Mouse (Mus musculus) myocyte (in vitro differentiated cells): ENCODE data around the gene Iltifb.
"Not testable (repeated sequence)": the region's sequence is repeated elsewhere in the genome, so short reads cannot be mapped to it uniquely, and the experiment has no call there.

Source experiments
- CEBPB ChIP-seq: IDR thresholded peaks from 2 replicates; pipeline ENCODE4 v1.6.1; 2011; ENCODE audit warnings: mild to moderate bottlenecking, moderate library complexity; ENCODE audit not compliant: poor library complexity, insufficient read depth, severe bottlenecking
- E2F4 ChIP-seq: IDR thresholded peaks from one replicate; pipeline ENCODE4 v1.6.1; 2011; ENCODE audit warnings: mild to moderate bottlenecking, control low read depth, moderate library complexity; ENCODE audit not compliant: insufficient read depth
- MAX ChIP-seq: IDR thresholded peaks from one replicate; pipeline ENCODE4 v1.6.1; 2011; ENCODE audit warnings: low read depth, mild to moderate bottlenecking, control low read depth
- MYOD1 ChIP-seq, 3 experiments: IDR thresholded peaks; one replicate each; pipeline ENCODE4 v1.6.1; 2011; ENCODE audit warnings: control low read depth in 2 of 3, low read depth in 2 of 3, mild to moderate bottlenecking in 2 of 3, moderate library complexity in 1 of 3; ENCODE audit not compliant: insufficient read length in 2 of 3, control insufficient read depth in 1 of 3
- MYOG ChIP-seq, 3 experiments: IDR thresholded peaks; one replicate each; pipeline ENCODE4 v1.6.1; 2011; ENCODE audit warnings: control low read depth in 2 of 3, low read depth in 2 of 3, mild to moderate bottlenecking in 2 of 3; ENCODE audit not compliant: insufficient read length in 2 of 3, control insufficient read depth in 1 of 3, insufficient read depth in 1 of 3
- POLR2A ChIP-seq: IDR thresholded peaks from one replicate; pipeline ENCODE4 v1.6.1; 2011; ENCODE audit warnings: low read depth, mild to moderate bottlenecking, control low read depth, moderate library complexity; ENCODE audit not compliant: insufficient read length
- POLR2AphosphoS2 ChIP-seq: IDR thresholded peaks from one replicate; pipeline ENCODE4 v1.6.1; 2011; ENCODE audit warnings: low read depth, control low read depth; ENCODE audit not compliant: insufficient read length
- REST ChIP-seq: IDR thresholded peaks from one replicate; pipeline ENCODE4 v1.6.1; 2011; ENCODE audit warnings: mild to moderate bottlenecking, control low read depth, moderate library complexity; ENCODE audit not compliant: insufficient read depth, insufficient read length
- SRF ChIP-seq: IDR thresholded peaks from one replicate; pipeline ENCODE4 v1.6.1; 2011; ENCODE audit warnings: low read depth; ENCODE audit not compliant: control insufficient read depth, insufficient read length
- TCF12 ChIP-seq: IDR thresholded peaks from one replicate; pipeline ENCODE4 v1.6.1; 2011; ENCODE audit warnings: mild to moderate bottlenecking, control low read depth; ENCODE audit not compliant: poor library complexity, insufficient read depth, severe bottlenecking
- TCF3 ChIP-seq: IDR thresholded peaks from one replicate; pipeline ENCODE4 v1.6.1; 2011; ENCODE audit warnings: low read depth, control low read depth; ENCODE audit not compliant: insufficient read length
- USF1 ChIP-seq: IDR thresholded peaks from one replicate; pipeline ENCODE4 v1.6.1; 2011; ENCODE audit warnings: low read depth, mild to moderate bottlenecking, control low read depth, moderate library complexity

DNA sequence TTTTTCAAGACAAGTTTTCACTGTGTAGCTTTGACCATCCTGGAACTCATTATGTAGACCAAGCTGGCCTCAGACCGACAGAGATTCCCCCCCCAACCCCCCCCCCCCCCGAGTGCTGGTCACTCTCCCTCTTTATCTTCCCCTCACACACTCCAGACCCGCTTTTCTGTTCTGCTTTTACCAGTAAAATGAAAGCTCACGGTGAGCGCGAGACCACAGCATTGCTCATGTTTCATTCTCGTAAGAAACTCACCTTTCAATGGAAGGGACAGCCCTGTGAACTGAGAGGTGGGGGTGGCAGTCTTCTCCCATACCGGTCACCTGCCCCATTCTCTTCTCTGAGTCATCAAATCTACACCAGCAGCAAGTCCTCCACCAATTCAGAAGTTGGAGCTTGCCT is 26.0 kb downstream of the Iltifb start:
- TF ChIP-seq MAX; POLR2AphosphoS2; POLR2A; REST; E2F4; CEBPB; MYOG (IDR thresholded peaks at IDR 0.05; ENCODE audit: control insufficient read depth in 1 of 3, insufficient read depth in 1 of 3, insufficient read length in 2 of 3, low read depth in 2 of 3); TCF12; USF1; MYOD1 (IDR thresholded peaks at IDR 0.05; ENCODE audit: control insufficient read depth in 1 of 3, insufficient read length in 2 of 3, low read depth in 2 of 3); SRF; TCF3: not testable (repeated sequence)
